Mouse (Mus musculus): ENCODE data around the gene Epha2.

DNA sequence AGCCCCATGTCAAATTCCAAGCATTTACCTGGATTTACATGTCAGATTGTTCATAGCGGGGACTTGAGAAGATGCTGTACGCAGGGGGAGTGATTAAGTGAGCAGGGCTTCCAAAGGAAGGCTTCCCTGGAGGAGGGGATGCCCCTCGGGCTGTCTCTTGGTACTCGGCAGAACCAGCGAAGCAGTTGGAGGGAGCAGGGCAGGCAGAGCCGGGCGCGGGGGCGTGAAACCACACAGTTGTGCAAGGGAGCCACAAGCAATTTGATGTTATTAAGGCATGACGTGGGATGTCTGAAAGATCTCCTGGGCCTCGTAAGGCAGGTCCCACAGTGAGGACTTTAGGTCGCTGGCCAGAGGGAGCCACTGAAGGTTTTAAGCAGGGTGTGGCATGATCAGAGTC is 28.9 kb downstream of the Epha2 start:
- TF ChIP-seq CTCF (IDR thresholded peaks at IDR 0.05; ENCODE audit: low read depth) = no peak
- TF ChIP-seq EP300 (optimal IDR thresholded peaks at IDR 0.05) = no peak

Measured in stomach, postnatal 0 days (tissue).